Mouse (Mus musculus): ENCODE results near the gene Bcl7b.

Bcl7b gene

GRCm38 (mm10) chr5:135168063-135169062 is at the start of gene Bcl7b:
TSS of gene Bcl7b (plus strand) at chr5:135168283.
- DNase-seq = peak; percentile 97 to 98

- peak; percentile 72 to 80 for DNase-seq
Measured at GRCm38 (mm10) chr5:135118589-135119081, 49.4 kb upstream of the Bcl7b start.

GRCm38 (mm10) chr5:135120753-135121152 is 47.3 kb upstream of the Bcl7b start:
- no peak for DNase-seq

GRCm38 (mm10) chr5:135126121-135126520 is 42.0 kb upstream of the Bcl7b start:
- no peak for DNase-seq

GRCm38 (mm10) chr5:135127669-135128068 is 40.4 kb upstream of the Bcl7b start:
- DNase-seq = no peak

GRCm38 (mm10) chr5:135129747-135130146 is 38.3 kb upstream of the Bcl7b start:
- no peak for DNase-seq

GRCm38 (mm10) chr5:135133736-135134405 is 34.2 kb upstream of the Bcl7b start:
- peak in 1 of 2 experiments; percentile 30 for DNase-seq

- peak; percentile 39 to 51 for DNase-seq
Measured at GRCm38 (mm10) chr5:135134534-135134933, 33.5 kb upstream of the Bcl7b start.

GRCm38 (mm10) chr5:135139881-135140280 is 28.2 kb upstream of the Bcl7b start:
- DNase-seq = no peak

GRCm38 (mm10) chr5:135144469-135144868 is 23.6 kb upstream of the Bcl7b start:
- no peak for DNase-seq

- DNase-seq = no peak
Measured at GRCm38 (mm10) chr5:135145532-135145931, 22.6 kb upstream of the Bcl7b start.

- no peak for DNase-seq
Measured at GRCm38 (mm10) chr5:135145955-135146354, 22.1 kb upstream of the Bcl7b start.

GRCm38 (mm10) chr5:135148715-135149052 is 19.4 kb upstream of the Bcl7b start:
- DNase-seq = no peak

- DNase-seq = peak; percentile 99 to 100
Measured at GRCm38 (mm10) chr5:135149053-135149819, 18.8 kb upstream of the Bcl7b start, which contains the start of gene Tbl2. TSS of gene Tbl2 (plus strand) at chr5:135149657.

GRCm38 (mm10) chr5:135149820-135150178 is 18.3 kb upstream of the Bcl7b start:
- DNase-seq = no peak

GRCm38 (mm10) chr5:135156496-135156895 is 11.6 kb upstream of the Bcl7b start:
- DNase-seq = no peak

- DNase-seq = no peak
Measured at GRCm38 (mm10) chr5:135161221-135161620, 6.9 kb upstream of the Bcl7b start.

- DNase-seq = no peak
Measured at GRCm38 (mm10) chr5:135161650-135162049, 6.4 kb upstream of the Bcl7b start.

- no peak for DNase-seq
Measured at GRCm38 (mm10) chr5:135162361-135162760, 5.7 kb upstream of the Bcl7b start.

- no peak for DNase-seq
Measured at GRCm38 (mm10) chr5:135162821-135163220, 5.3 kb upstream of the Bcl7b start.

GRCm38 (mm10) chr5:135166909-135167308 is 1.2 kb upstream of the Bcl7b start:
- no peak for DNase-seq

- DNase-seq = no peak
Measured at GRCm38 (mm10) chr5:135167469-135167868, 614 bp upstream of the Bcl7b start.

GRCm38 (mm10) chr5:135169479-135169878 is 1.4 kb downstream of the Bcl7b start:
- no peak for DNase-seq

All from cerebellum, postnatal 10 days (tissue).